In the genomic region with DNA sequence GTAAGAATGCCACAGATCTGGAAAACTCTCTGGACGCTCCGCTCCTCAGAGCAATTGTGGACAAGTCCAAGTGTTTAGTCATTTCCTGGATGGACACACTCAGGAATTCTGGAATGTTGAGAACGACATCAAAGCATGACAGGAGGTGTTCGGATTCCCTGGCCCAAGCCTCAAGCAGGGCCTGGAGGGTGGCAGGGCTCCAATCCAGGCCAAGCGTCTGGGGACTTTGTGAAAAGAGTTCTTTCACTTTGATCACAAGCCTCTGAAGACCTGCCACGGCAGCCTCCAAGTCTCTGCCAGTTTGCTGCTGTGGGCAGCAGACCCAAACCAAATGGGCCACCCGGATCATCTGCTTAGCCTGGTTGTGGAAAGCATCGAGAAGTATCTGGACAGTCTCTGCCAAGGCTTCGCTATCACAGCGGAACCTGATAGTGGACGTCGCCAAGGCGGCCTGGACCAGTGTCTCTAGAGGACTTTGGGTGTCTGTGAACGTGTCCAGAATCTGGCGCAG, we compare ENCODE assay signal across 7 mouse cellular contexts. TPM values are rescaled to one million over a fixed set of nuclear protein-coding genes. Genes with fewer than 3 reads are reported as not detected.
DNase-seq lines count a peak whose midpoint lies in the region; ATAC-seq and TF ChIP-seq lines count a peak whose summit lies in the region.

No protein-coding gene starts in this region.

- 13% methylated on average over 15 of the region's 15 CpGs for WGBS in lung, adult 2 months
- whole genome bisulfite sequencing in forebrain, embryonic 13.5 days: 34% methylated on average over 15 of the region's 15 CpGs
- WGBS in limb, embryonic 15.5 days: 25% methylated on average over 15 of the region's 15 CpGs

- peaks cover 38% of the 10 kb centered on the region for H3K27me3 ChIP-seq in forebrain, embryonic 13.5 days
- H3K27me3 ChIP-seq in limb, embryonic 15.5 days: peaks cover 46% of the 10 kb centered on the region

- H3K4me1 ChIP-seq in lung, adult 2 months (ENCODE audit: control insufficient read depth, insufficient read depth, low read length): peaks cover 4% of the 10 kb centered on the region
- peaks cover 13% of the 10 kb centered on the region for H3K4me1 ChIP-seq in forebrain, embryonic 13.5 days
- peaks cover 13% of the 10 kb centered on the region for H3K4me1 ChIP-seq in limb, embryonic 15.5 days

- no peak for ATAC-seq in forebrain, embryonic 13.5 days
- ATAC-seq in limb, embryonic 15.5 days (ENCODE audit: insufficient number of reproducible peaks, low FRiP score, low TSS enrichment, low read depth): no peak

- peak; percentile 7 for DNase-seq in lung, adult 2 months
- no peak for DNase-seq in lung, postnatal 25 days (ENCODE audit: low spot score)
- DNase-seq in cerebellum, adult 18-20 months: peak; percentile 14 to 45
- peak; percentile 0 for DNase-seq in retina, postnatal 7 days (ENCODE audit: low read depth, low spot score)
- DNase-seq in urinary bladder, adult 18-20 months (ENCODE audit: low spot score in 2 of 2): no peak

- no peak overlapping the region for H3K27ac ChIP-seq in forebrain, embryonic 13.5 days
- H3K27ac ChIP-seq in limb, embryonic 15.5 days: no peak overlapping the region

- H3K4me2 ChIP-seq in forebrain, embryonic 13.5 days: peak overlapping the region; percentile 80
- peak overlapping the region; percentile 91 for H3K4me2 ChIP-seq in limb, embryonic 15.5 days

- H3K9ac ChIP-seq in forebrain, embryonic 13.5 days: peak overlapping the region; percentile 68
- H3K9ac ChIP-seq in limb, embryonic 15.5 days: no peak overlapping the region

- H3K36me3 ChIP-seq in forebrain, embryonic 13.5 days (ENCODE audit: poor library complexity, severe bottlenecking): no peaks in the 10 kb centered on the region
- H3K36me3 ChIP-seq in limb, embryonic 15.5 days: no peaks in the 10 kb centered on the region

- H3K4me3 ChIP-seq in lung, adult 2 months (replicated peaks; ENCODE audit: extremely low read depth, low read depth, low read length): peak overlapping the region; percentile 10
- H3K4me3 ChIP-seq in forebrain, embryonic 13.5 days: peak overlapping the region; percentile 46
- H3K4me3 ChIP-seq in limb, embryonic 15.5 days: peak overlapping the region; percentile 44

- no peak for TF ChIP-seq POLR2A in lung, adult 2 months (IDR thresholded peaks at IDR 0.05; ENCODE audit: borderline replicate concordance, extremely low read depth, low read depth, low read length)

- TF ChIP-seq CTCF in lung, adult 2 months (IDR thresholded peaks at IDR 0.05; ENCODE audit: insufficient read depth, low read length): no peak

- no peaks in the 10 kb centered on the region for H3K9me3 ChIP-seq in forebrain, embryonic 13.5 days (replicated peaks)
- no peaks in the 10 kb centered on the region for H3K9me3 ChIP-seq in limb, embryonic 15.5 days

RNA-seq across cellular contexts. Expression of a gene that starts 9.5 kb away (rescaled TPM):
- 0.07 and 0.09 TPM in 2 replicates for polyA plus RNA-seq in lung, adult 2 months (2012; rRNA removed)
- 0.15 and 0.29 TPM in 2 replicates for polyA plus RNA-seq in forebrain, embryonic 13.5 days (2015; fragmentation: Nextera tagmentation; extraction: Ambion mirVana)
- polyA plus RNA-seq in limb, embryonic 15.5 days (2015; fragmentation: Nextera tagmentation; extraction: Ambion mirVana): 0.04 and 0.07 TPM in 2 replicates

RNA-seq across cellular contexts. Expression of a gene that starts 27.3 kb away (rescaled TPM):
- polyA plus RNA-seq in lung, adult 2 months (2012; rRNA removed): 9.3 and 11.0 TPM in 2 replicates
- 21.9 and 23.4 TPM in 2 replicates for polyA plus RNA-seq in forebrain, embryonic 13.5 days (2015; fragmentation: Nextera tagmentation; extraction: Ambion mirVana)
- 17.2 and 19.1 TPM in 2 replicates for polyA plus RNA-seq in limb, embryonic 15.5 days (2015; fragmentation: Nextera tagmentation; extraction: Ambion mirVana)

Comparison
In these comparisons a context has a peak if more than half of its experiments do, and no peak if none do; other contexts are left out.
1. DNase-seq: peak in lung, adult 2 months (single experiment), cerebellum, adult 18-20 months (2 of 2) and retina, postnatal 7 days (single experiment); none in lung, postnatal 25 days (single experiment) and urinary bladder, adult 18-20 months (0 of 2).
2. Peak in every context shown above with its lines, with median percentiles within 50 percentile points of each other: H3K4me3 ChIP-seq.